Mouse (Mus musculus): ENCODE measurements around the gene Tmem89.

GRCm38 (mm10) chr9:108945111-108945510 is 30.7 kb downstream of the Tmem89 start:
- TF ChIP-seq POLR2A (IDR thresholded peaks at IDR 0.05; ENCODE audit: extremely low read depth, insufficient read depth, low read length) (no peak), CTCF (IDR thresholded peaks at IDR 0.05; ENCODE audit: extremely low read depth, insufficient read depth, low read length) (no peak)

Data from cortical plate, adult 2 months (tissue).